Mouse (Mus musculus): Measurements from ENCODE around the gene Tex45. TPM values are rescaled to one million over a fixed set of nuclear protein-coding genes. Genes with fewer than 3 reads are reported as not detected.

Gene Tex45
- total and polyA plus RNA-seq, 2 experiments from 2014 or later: 0.68 TPM; not detected in 1

- Histone ChIP-seq H3K27me3 (ENCODE audit: insufficient read depth, low read length) (no peaks in the 10 kb centered on the region), H3K4me3 (ENCODE audit: low read depth, low read length) (peak overlapping the region; percentile 62), H3K9ac (peak overlapping the region; percentile 64), H3K27ac (ENCODE audit: low read depth, low read length) (peak overlapping the region; percentile 77), H3K36me3 (ENCODE audit: insufficient read depth) (peaks cover 21% of the 10 kb centered on the region), H3K4me1 (ENCODE audit: insufficient read depth) (peaks cover 6% of the 10 kb centered on the region; the same call in 1 of the 2 replicates), H3K9me3 (ENCODE audit: low read length) (no peaks in the 10 kb centered on the region), H3K4me2 (ENCODE audit: low read depth) (peak overlapping the region; percentile 93)
- DNase-seq: peak; percentile 73
- TF ChIP-seq CTCF (IDR thresholded peaks at IDR 0.05; ENCODE audit: low read depth): no peak
- under 1% methylated on average over 25 of the region's 25 CpGs for WGBS
- ATAC-seq: peak; percentile 61
Measured at GRCm38 (mm10) chr8:3515771-3516417, 45.2 kb downstream of the Tex45 start.

- peak overlapping the region; percentile 64 for H3K9ac ChIP-seq
- H3K36me3 ChIP-seq (ENCODE audit: insufficient read depth): peaks cover 21% of the 10 kb centered on the region; the same call in 1 of the 2 replicates
- H3K9me3 ChIP-seq (ENCODE audit: low read length): no peaks in the 10 kb centered on the region
- peak; percentile 23; the same call in 1 of the 2 replicates for TF ChIP-seq CTCF (IDR thresholded peaks at IDR 0.05; ENCODE audit: low read depth)
- H3K4me3 ChIP-seq (ENCODE audit: low read depth, low read length): peak overlapping the region; percentile 62
- H3K27me3 ChIP-seq (ENCODE audit: insufficient read depth, low read length): no peaks in the 10 kb centered on the region
- H3K4me1 ChIP-seq (ENCODE audit: insufficient read depth): peaks cover 6% of the 10 kb centered on the region; the same call in 1 of the 2 replicates
- WGBS: 2% methylated on average over 36 of the region's 36 CpGs
- H3K27ac ChIP-seq (ENCODE audit: low read depth, low read length): peak overlapping the region; percentile 77
- peak; percentile 81 for ATAC-seq
- peak overlapping the region; percentile 93 for H3K4me2 ChIP-seq (ENCODE audit: low read depth)
- DNase-seq: peak; percentile 95
Measured at GRCm38 (mm10) chr8:3516450-3517116, 45.9 kb downstream of the Tex45 start.

DNA sequence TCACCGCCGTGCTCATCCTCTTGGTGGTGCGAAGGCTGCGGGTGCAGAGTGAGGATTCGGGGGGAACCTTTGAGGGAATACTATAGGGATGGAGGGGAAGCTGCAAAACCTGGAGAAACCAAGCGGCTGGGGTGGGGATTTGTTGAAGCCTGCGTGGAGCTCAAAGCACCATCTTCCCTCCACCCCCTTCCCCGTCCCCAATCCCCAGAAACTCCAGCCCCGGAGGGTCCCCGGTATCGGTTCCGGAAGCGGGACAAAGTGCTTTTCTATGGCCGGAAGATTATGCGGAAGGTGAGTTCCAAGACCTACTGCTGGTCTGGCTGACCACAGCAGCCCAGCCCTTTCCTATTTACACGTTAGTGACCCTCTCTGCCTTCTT lies 46.4 kb downstream of the Tex45 start:
- Histone ChIP-seq H3K4me3 (ENCODE audit: low read depth, low read length) (peak overlapping the region; percentile 62), H3K36me3 (ENCODE audit: insufficient read depth) (peaks cover 19% of the 10 kb centered on the region), H3K27me3 (ENCODE audit: insufficient read depth, low read length) (no peaks in the 10 kb centered on the region), H3K4me1 (ENCODE audit: insufficient read depth) (peaks cover 6% of the 10 kb centered on the region; the same call in 1 of the 2 replicates), H3K4me2 (ENCODE audit: low read depth) (peak overlapping the region; percentile 93), H3K9ac (peak overlapping the region; percentile 64), H3K9me3 (ENCODE audit: low read length) (no peaks in the 10 kb centered on the region), H3K27ac (ENCODE audit: low read depth, low read length) (0 out of 2 replicates have a peak overlapping the region, but pooled peaks have one; percentile 77)
- WGBS: 9% methylated on average over 16 of the region's 16 CpGs
- TF ChIP-seq CTCF (IDR thresholded peaks at IDR 0.05; ENCODE audit: low read depth): no peak; the same call in 1 of the 2 replicates
- peak; percentile 40 for ATAC-seq
- peak; percentile 62 for DNase-seq

- DNase-seq (no peak), ATAC-seq (no peak)
- Histone ChIP-seq H3K27ac (ENCODE audit: low read depth, low read length) (no peak overlapping the region), H3K4me3 (ENCODE audit: low read depth, low read length) (no peak overlapping the region), H3K36me3 (ENCODE audit: insufficient read depth) (peaks cover 51% of the 10 kb centered on the region), H3K9ac (no peak overlapping the region), H3K27me3 (ENCODE audit: insufficient read depth, low read length) (no peaks in the 10 kb centered on the region), H3K4me1 (ENCODE audit: insufficient read depth) (no peaks in the 10 kb centered on the region), H3K9me3 (ENCODE audit: low read length) (no peaks in the 10 kb centered on the region), H3K4me2 (ENCODE audit: low read depth) (no peak overlapping the region)
- no peak for TF ChIP-seq CTCF (IDR thresholded peaks at IDR 0.05; ENCODE audit: low read depth)
- 93% methylated on average over 13 of the region's 13 CpGs for WGBS
Measured at GRCm38 (mm10) chr8:3522007-3522697, 51.5 kb downstream of the Tex45 start.

- H3K4me1 ChIP-seq (ENCODE audit: insufficient read depth): no peaks in the 10 kb centered on the region
- no peak for DNase-seq
- H3K4me3 ChIP-seq (ENCODE audit: low read depth, low read length): no peak overlapping the region
- 86% methylated on average over 5 of the region's 5 CpGs for WGBS
- no peak overlapping the region for H3K27ac ChIP-seq (ENCODE audit: low read depth, low read length)
- no peaks in the 10 kb centered on the region for H3K27me3 ChIP-seq (ENCODE audit: insufficient read depth, low read length)
- H3K4me2 ChIP-seq (ENCODE audit: low read depth): no peak overlapping the region
- H3K9me3 ChIP-seq (ENCODE audit: low read length): no peaks in the 10 kb centered on the region
- no peak for ATAC-seq
- TF ChIP-seq CTCF (IDR thresholded peaks at IDR 0.05; ENCODE audit: low read depth): no peak
- peaks cover 42% of the 10 kb centered on the region for H3K36me3 ChIP-seq (ENCODE audit: insufficient read depth)
- H3K9ac ChIP-seq: no peak overlapping the region
Measured at GRCm38 (mm10) chr8:3530816-3531215, 60.2 kb downstream of the Tex45 start.

GRCm38 (mm10) chr8:3531936-3532335 lies 61.3 kb downstream of the Tex45 start:
- no peak for TF ChIP-seq CTCF (IDR thresholded peaks at IDR 0.05; ENCODE audit: low read depth)
- H3K4me1 ChIP-seq (ENCODE audit: insufficient read depth): no peaks in the 10 kb centered on the region
- peaks cover 39% of the 10 kb centered on the region for H3K36me3 ChIP-seq (ENCODE audit: insufficient read depth)
- DNase-seq: no peak
- no peak overlapping the region for H3K9ac ChIP-seq
- H3K9me3 ChIP-seq (ENCODE audit: low read length): no peaks in the 10 kb centered on the region
- no peaks in the 10 kb centered on the region for H3K27me3 ChIP-seq (ENCODE audit: insufficient read depth, low read length)
- no peak overlapping the region for H3K4me2 ChIP-seq (ENCODE audit: low read depth)
- H3K27ac ChIP-seq (ENCODE audit: low read depth, low read length): no peak overlapping the region
- H3K4me3 ChIP-seq (ENCODE audit: low read depth, low read length): no peak overlapping the region
- ATAC-seq: no peak
- 97% methylated on average over 18 of the region's 18 CpGs for WGBS

Data from forebrain, postnatal 0 days (tissue).